Mouse (Mus musculus) midbrain, embryonic 11.5 days (tissue): ENCODE measurements at regions not wholly inside any gene's neighbourhood (a gene's known extent, or its start where the extent isn't known, plus 50 kb on each side); places are given as distances from the start of the nearest gene placed in this dataset.

Experiments used
- ATAC-seq: fragments of 200-750 bp; cut with Nextera tagmentation; 2 replicates; pipeline ENCODE4 v1.8.0; 2017; ENCODE audit warnings: moderate TSS enrichment, moderate library complexity; ENCODE audit not compliant: low FRiP score
- DNase-seq: peaks from one replicate; pipeline ENCODE4 v3.0.0; 2015; ENCODE audit warnings: low spot score; ENCODE audit errors: missing footprints
- H3K27ac ChIP-seq: fragments of 300-500 bp; sonication (generic); 2 replicates; pipeline ENCODE4 v1.5.1; 2014; ENCODE audit warnings: low read depth, low read length
- H3K27me3 ChIP-seq: fragments of 300-500 bp; sonication (generic); 2 replicates; pipeline ENCODE4 v1.6.1; 2014; ENCODE audit warnings: mild to moderate bottlenecking, low read length, moderate library complexity, mixed read lengths; ENCODE audit not compliant: control insufficient read depth, insufficient read depth
- H3K36me3 ChIP-seq: fragments of 300-500 bp; sonication (generic); 2 replicates; pipeline ENCODE4 v1.6.1; 2014; ENCODE audit warnings: mild to moderate bottlenecking, low read length, moderate library complexity, mixed read lengths; ENCODE audit not compliant: control insufficient read depth, insufficient read depth
- H3K4me1 ChIP-seq: fragments of 300-500 bp; sonication (generic); 2 replicates; pipeline ENCODE4 v1.6.1; 2014; ENCODE audit warnings: low read length; ENCODE audit not compliant: control insufficient read depth, insufficient read depth
- H3K4me2 ChIP-seq: fragments of 300-500 bp; sonication (generic); 2 replicates; pipeline ENCODE4 v1.6.1; 2014; ENCODE audit warnings: mild to moderate bottlenecking, moderate library complexity
- H3K4me3 ChIP-seq: fragments of 300-500 bp; sonication (generic); 2 replicates; pipeline ENCODE4 v1.5.1; 2014; ENCODE audit warnings: low read depth, low read length
- H3K9ac ChIP-seq: fragments of 300-500 bp; sonication (generic); 2 replicates; pipeline ENCODE4 v1.6.1; 2014; ENCODE audit warnings: low read length
- H3K9me3 ChIP-seq: fragments of 300-500 bp; sonication (generic); 2 replicates; pipeline ENCODE4 v1.6.1; 2016; ENCODE audit warnings: low read length; ENCODE audit not compliant: control insufficient read depth
- WGBS: fragments of 180-500 bp; shearing (Covaris S2); extraction: QIAGEN DNeasy Blood & Tissue Kit; methylation state at CpG from one replicate; pipeline ENCODE4 v1.1.7; 2014; 5-methylcytosine and 5-hydroxymethylcytosine counted together

- 60% methylated on average over 10 of the region's 10 CpGs for WGBS
- Histone ChIP-seq H3K9ac (no peak overlapping the region), H3K27me3 (no peaks in the 10 kb centered on the region), H3K4me1 (peaks cover 12% of the 10 kb centered on the region), H3K27ac (no peak overlapping the region), H3K4me3 (no peak overlapping the region), H3K4me2 (no peak overlapping the region), H3K36me3 (no peaks in the 10 kb centered on the region), H3K9me3 (no peaks in the 10 kb centered on the region)
- DNase-seq (peak; percentile 76), ATAC-seq (no peak)
These were observed 283.2 kb upstream of the Eef2kmt start for GRCm38 (mm10) chr16:5538836-5539510.

- Histone ChIP-seq H3K9ac (no peak overlapping the region), H3K4me3 (no peak overlapping the region), H3K36me3 (no peaks in the 10 kb centered on the region), H3K4me2 (no peak overlapping the region), H3K27me3 (no peaks in the 10 kb centered on the region), H3K27ac (no peak overlapping the region), H3K9me3 (no peaks in the 10 kb centered on the region), H3K4me1 (peaks cover 12% of the 10 kb centered on the region)
- ATAC-seq (no peak; the same call in 1 of the 2 replicates), DNase-seq (peak; percentile 91)
- WGBS, result 47% methylated on average over 11 of the region's 11 CpGs
These were observed 281.8 kb upstream of the Eef2kmt start for GRCm38 (mm10) chr16:5537286-5538204.

GRCm38 (mm10) chr16:5536515-5536972 lies 280.8 kb upstream of the Eef2kmt start:
- DNase-seq, result peak; percentile 88
- WGBS, result 17% methylated on average over 14 of the region's 14 CpGs
- Histone ChIP-seq H3K36me3 (no peaks in the 10 kb centered on the region), H3K9me3 (no peaks in the 10 kb centered on the region), H3K4me2 (peak overlapping the region; percentile 16), H3K4me1 (peaks cover 12% of the 10 kb centered on the region), H3K9ac (0 out of 2 replicates have a peak overlapping the region, but pooled peaks have one; percentile 14), H3K27ac (no peak overlapping the region; the same call in 1 of the 2 replicates), H3K27me3 (no peaks in the 10 kb centered on the region), H3K4me3 (no peak overlapping the region)
- peak; percentile 57 for ATAC-seq

- Histone ChIP-seq H3K9me3 (no peaks in the 10 kb centered on the region), H3K36me3 (no peaks in the 10 kb centered on the region), H3K4me1 (peaks cover 12% of the 10 kb centered on the region), H3K9ac (no peak overlapping the region), H3K4me3 (no peak overlapping the region), H3K27me3 (no peaks in the 10 kb centered on the region), H3K4me2 (no peak overlapping the region), H3K27ac (no peak overlapping the region)
- DNase-seq (no peak), ATAC-seq (no peak)
- 54% methylated on average over 8 of the region's 8 CpGs for WGBS
These were observed 279.6 kb upstream of the Eef2kmt start for GRCm38 (mm10) chr16:5535414-5535813.

GRCm38 (mm10) chr16:5534862-5535261 lies 279.1 kb upstream of the Eef2kmt start:
- peaks cover 12% of the 10 kb centered on the region for H3K4me1 ChIP-seq
- H3K36me3 ChIP-seq, result no peaks in the 10 kb centered on the region
- H3K4me2 ChIP-seq, result no peak overlapping the region
- H3K27ac ChIP-seq, result no peak overlapping the region
- DNase-seq (no peak), ATAC-seq (no peak)
- H3K27me3 ChIP-seq, result no peaks in the 10 kb centered on the region
- H3K9ac ChIP-seq, result no peak overlapping the region
- H3K4me3 ChIP-seq, result no peak overlapping the region
- 60% methylated on average over 5 of the region's 5 CpGs for WGBS
- H3K9me3 ChIP-seq, result no peaks in the 10 kb centered on the region

- Histone ChIP-seq H3K9me3 (no peaks in the 10 kb centered on the region), H3K9ac (no peak overlapping the region), H3K4me3 (no peak overlapping the region), H3K27me3 (no peaks in the 10 kb centered on the region), H3K27ac (no peak overlapping the region), H3K4me1 (peaks cover 12% of the 10 kb centered on the region), H3K4me2 (no peak overlapping the region), H3K36me3 (no peaks in the 10 kb centered on the region)
- 78% methylated on average over 3 of the region's 3 CpGs for WGBS
- ATAC-seq (no peak), DNase-seq (no peak)
These were observed 278.6 kb upstream of the Eef2kmt start for GRCm38 (mm10) chr16:5534385-5534784.

- no peak for ATAC-seq
- Histone ChIP-seq H3K4me2 (no peak overlapping the region), H3K9me3 (no peaks in the 10 kb centered on the region), H3K4me1 (peaks cover 12% of the 10 kb centered on the region), H3K27me3 (no peaks in the 10 kb centered on the region), H3K4me3 (no peak overlapping the region), H3K9ac (no peak overlapping the region), H3K27ac (no peak overlapping the region), H3K36me3 (no peaks in the 10 kb centered on the region)
- no peak for DNase-seq
- WGBS, result 82% methylated on average over 3 of the region's 3 CpGs
These were observed 276.5 kb upstream of the Eef2kmt start for GRCm38 (mm10) chr16:5532281-5532680.

GRCm38 (mm10) chr16:5529823-5530222 lies 274.0 kb upstream of the Eef2kmt start:
- no peak for DNase-seq
- Histone ChIP-seq H3K4me3 (no peak overlapping the region), H3K36me3 (no peaks in the 10 kb centered on the region), H3K9ac (no peak overlapping the region), H3K4me1 (no peaks in the 10 kb centered on the region), H3K4me2 (no peak overlapping the region), H3K9me3 (no peaks in the 10 kb centered on the region), H3K27ac (no peak overlapping the region), H3K27me3 (no peaks in the 10 kb centered on the region)
- WGBS, result 94% methylated on average over 2 of the region's 2 CpGs
- no peak for ATAC-seq

GRCm38 (mm10) chr16:5527936-5528335 lies 272.2 kb upstream of the Eef2kmt start:
- no peaks in the 10 kb centered on the region for H3K27me3 ChIP-seq
- H3K4me2 ChIP-seq, result no peak overlapping the region
- ATAC-seq (no peak), DNase-seq (no peak)
- no peak overlapping the region for H3K4me3 ChIP-seq
- no peaks in the 10 kb centered on the region for H3K36me3 ChIP-seq
- H3K9me3 ChIP-seq, result no peaks in the 10 kb centered on the region
- 71% methylated on average over 4 of the region's 4 CpGs for WGBS
- H3K4me1 ChIP-seq, result no peaks in the 10 kb centered on the region
- no peak overlapping the region for H3K27ac ChIP-seq
- H3K9ac ChIP-seq, result no peak overlapping the region
